Mouse (Mus musculus): ENCODE results near the gene Arhgap18.

- no peak for TF ChIP-seq CTCF (IDR thresholded peaks at IDR 0.05; ENCODE audit: low read depth)
- TF ChIP-seq EP300 (IDR thresholded peaks at IDR 0.05; ENCODE audit: low read depth) = no peak
Measured at GRCm38 (mm10) chr10:26895726-26896125, 142.5 kb downstream of the Arhgap18 start.
